Mouse (Mus musculus) heart, embryonic 14.5 days (tissue): ENCODE measurements around the gene Tmem179. TPM values are rescaled to one million over a fixed set of nuclear protein-coding genes. Genes with fewer than 3 reads are reported as not detected.

Experiments used
- ATAC-seq: fragments of 200-750 bp; cut with Nextera tagmentation; 2 replicates; pipeline ENCODE4 v1.8.0; 2017; ENCODE audit warnings: low read depth, moderate TSS enrichment; ENCODE audit not compliant: insufficient number of reproducible peaks, insufficient read depth, low FRiP score
- H3K27ac ChIP-seq, 2 experiments: fragments of 200-500 bp in 1 of 2; fragments of 300-500 bp in 1 of 2; sonication (generic) in 1 of 2; replicated peaks in 1 of 2; 2 replicates each; pipeline ENCODE4 v1.5.1; 2012 to 2014; ENCODE audit warnings: low read depth in 2 of 2, low read length in 2 of 2, control low read depth in 1 of 2, mild to moderate bottlenecking in 1 of 2, mixed read lengths in 1 of 2; ENCODE audit not compliant: control insufficient read depth in 1 of 2, insufficient read depth in 1 of 2
- H3K27me3 ChIP-seq: fragments of 300-500 bp; sonication (generic); 2 replicates; pipeline ENCODE4 v1.6.1; 2014; ENCODE audit warnings: mild to moderate bottlenecking, low read length, control low read depth; ENCODE audit not compliant: control insufficient read depth, insufficient read depth
- H3K36me3 ChIP-seq: fragments of 300-500 bp; sonication (generic); 2 replicates; pipeline ENCODE4 v1.6.1; 2014; ENCODE audit warnings: mild to moderate bottlenecking, control low read depth, low read length, mixed read lengths; ENCODE audit not compliant: control insufficient read depth, insufficient read depth
- H3K4me1 ChIP-seq, 2 experiments: fragments of 200-500 bp in 1 of 2; fragments of 300-500 bp in 1 of 2; sonication (generic) in 1 of 2; 2 replicates each; pipeline ENCODE4 v1.6.1; 2012 to 2014; ENCODE audit warnings: low read length in 2 of 2, control low read depth in 1 of 2, mixed read lengths in 1 of 2; ENCODE audit not compliant: control insufficient read depth in 2 of 2, insufficient read depth in 2 of 2
- H3K4me2 ChIP-seq: fragments of 300-500 bp; sonication (generic); 2 replicates; pipeline ENCODE4 v1.6.1; 2014; ENCODE audit warnings: mild to moderate bottlenecking, low read length
- H3K4me3 ChIP-seq, 2 experiments: fragments of 200-500 bp in 1 of 2; fragments of 300-500 bp in 1 of 2; sonication (generic) in 1 of 2; 2 replicates each; pipeline ENCODE4 v1.5.1; 2012 to 2014; ENCODE audit warnings: low read length in 2 of 2, mild to moderate bottlenecking in 2 of 2, control low read depth in 1 of 2, low read depth in 1 of 2, moderate library complexity in 1 of 2; ENCODE audit not compliant: control insufficient read depth in 1 of 2, insufficient read depth in 1 of 2
- H3K9ac ChIP-seq: fragments of 300-500 bp; sonication (generic); 2 replicates; pipeline ENCODE4 v1.6.1; 2014; ENCODE audit warnings: mild to moderate bottlenecking, low read length
- H3K9me3 ChIP-seq: fragments of 300-500 bp; sonication (generic); 2 replicates; pipeline ENCODE4 v1.6.1; 2016; ENCODE audit warnings: low read length, control low read depth; ENCODE audit not compliant: control insufficient read depth
- WGBS: fragments of 180-500 bp; shearing (Covaris S2); extraction: QIAGEN DNeasy Blood & Tissue Kit; methylation state at CpG from one replicate; pipeline ENCODE4 v1.1.7; 2014; 5-methylcytosine and 5-hydroxymethylcytosine counted together
- polyA plus RNA-seq: library from polyadenylated mRNA; unstranded; fragments of >200 nt; fragmentation: Nextera tagmentation; extraction: Ambion mirVana; gene quantifications from 2 replicates; pipeline ENCODE4 v1.2.1, GENCODE M21; 2014

Tmem179 gene
- polyA plus RNA-seq, 1 experiment from 2014 or later: 0.54 TPM

DNA sequence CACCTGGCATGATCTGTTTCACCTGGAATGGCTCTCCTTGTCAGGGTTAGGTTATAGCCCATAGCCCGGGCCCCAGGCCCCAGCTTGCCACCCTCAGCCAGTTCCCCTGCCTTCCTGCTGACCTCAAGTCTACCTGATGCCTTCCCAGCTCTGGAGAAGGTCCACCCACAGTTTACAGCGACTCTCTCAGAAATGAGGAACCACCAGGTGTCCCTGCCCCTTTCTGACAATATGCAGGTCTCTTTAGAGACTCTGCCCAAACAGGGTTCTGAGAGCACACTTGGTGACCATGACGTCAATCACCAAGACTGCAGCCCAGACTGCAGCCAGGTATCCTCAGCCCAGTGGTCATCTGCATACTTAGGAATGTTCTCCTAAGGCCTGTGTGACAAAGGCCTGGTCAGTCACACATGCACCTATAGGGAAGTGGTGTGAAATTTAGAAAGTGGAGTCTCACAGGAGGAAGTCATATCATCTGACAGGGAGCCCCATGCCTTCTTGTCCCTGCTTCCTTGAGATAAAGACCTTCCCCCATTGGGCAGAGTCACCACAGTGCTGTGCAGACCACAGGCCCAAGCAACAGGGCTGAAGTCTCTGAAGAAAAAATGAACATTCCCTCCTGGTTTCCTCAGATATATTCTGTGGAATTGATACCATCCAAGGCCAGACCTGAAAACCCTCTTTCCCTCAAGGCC is 52.6 kb downstream of the Tmem179 start:
- Histone ChIP-seq H3K27me3 (0 out of 2 replicates have a peak, but pooled peaks cover 6% of the 10 kb centered on the region), H3K36me3 (no peaks in the 10 kb centered on the region), H3K4me1 (no peaks in the 10 kb centered on the region), H3K4me2 (no peak overlapping the region), H3K4me3 (no peak overlapping the region), H3K9me3 (no peaks in the 10 kb centered on the region), H3K9ac (no peak overlapping the region), H3K27ac (no peak overlapping the region)
- 62% methylated on average over 3 of the region's 3 CpGs for WGBS
- ATAC-seq: no peak

DNA sequence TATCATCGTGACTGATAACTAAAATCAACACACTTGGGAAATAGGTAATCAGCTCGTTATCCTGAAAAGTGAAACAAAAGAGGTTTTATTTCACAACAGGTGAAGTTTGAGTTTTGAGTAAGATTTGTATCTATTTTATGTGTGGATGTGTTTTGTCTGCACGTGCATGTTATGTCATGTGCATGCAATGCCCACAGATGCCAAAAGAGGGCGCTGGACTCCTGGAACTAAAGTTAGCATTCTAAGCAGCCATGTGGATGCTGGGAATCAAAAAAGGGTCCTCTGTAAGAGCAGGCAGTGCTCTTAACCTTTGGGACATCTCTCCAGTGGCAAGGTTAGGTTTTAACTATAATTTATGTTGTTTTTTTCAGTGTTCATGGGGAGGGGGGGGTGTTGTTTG is 53.3 kb downstream of the Tmem179 start:
- H3K4me2 ChIP-seq: no peak overlapping the region
- 70% methylated on average over 4 of the region's 4 CpGs for WGBS
- no peak overlapping the region for H3K27ac ChIP-seq
- no peak for ATAC-seq
- no peaks in the 10 kb centered on the region for H3K9me3 ChIP-seq
- no peaks in the 10 kb centered on the region for H3K36me3 ChIP-seq
- no peak overlapping the region for H3K4me3 ChIP-seq
- no peak overlapping the region for H3K9ac ChIP-seq
- H3K27me3 ChIP-seq: 0 out of 2 replicates have a peak, but pooled peaks cover 6% of the 10 kb centered on the region
- no peaks in the 10 kb centered on the region for H3K4me1 ChIP-seq

DNA sequence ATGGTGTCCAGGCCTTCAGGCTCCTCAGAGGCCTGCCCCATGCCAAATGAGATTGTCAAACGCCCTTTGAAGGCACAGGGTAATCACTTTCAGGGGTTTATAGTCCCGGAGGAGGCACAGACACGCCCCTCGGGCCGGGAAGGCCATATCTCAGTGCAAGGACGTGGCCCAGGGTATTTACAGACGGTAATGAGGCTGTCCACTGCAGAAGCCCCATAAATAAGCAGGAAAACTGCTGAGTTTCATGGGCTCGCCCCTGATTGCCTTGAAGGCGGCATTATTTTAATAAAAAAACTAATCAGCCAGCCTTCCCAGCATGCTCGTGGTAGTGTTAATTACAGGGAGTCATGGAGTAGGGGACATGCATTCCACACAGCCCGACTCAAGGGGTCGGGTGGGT is 54.1 kb downstream of the Tmem179 start:
- no peaks in the 10 kb centered on the region for H3K9me3 ChIP-seq
- no peak overlapping the region for H3K9ac ChIP-seq
- H3K4me1 ChIP-seq: no peaks in the 10 kb centered on the region
- WGBS: 67% methylated on average over 12 of the region's 12 CpGs
- 0 out of 2 replicates have a peak, but pooled peaks cover 6% of the 10 kb centered on the region for H3K27me3 ChIP-seq
- no peak overlapping the region for H3K4me3 ChIP-seq
- H3K4me2 ChIP-seq: no peak overlapping the region
- H3K27ac ChIP-seq: no peak overlapping the region
- no peak for ATAC-seq
- no peaks in the 10 kb centered on the region for H3K36me3 ChIP-seq

- H3K36me3 ChIP-seq: no peaks in the 10 kb centered on the region
- no peak overlapping the region for H3K4me3 ChIP-seq
- WGBS: 44% methylated on average over 4 of the region's 4 CpGs
- no peaks in the 10 kb centered on the region for H3K9me3 ChIP-seq
- H3K27ac ChIP-seq: no peak overlapping the region
- 0 out of 2 replicates have a peak, but pooled peaks cover 3% of the 10 kb centered on the region for H3K27me3 ChIP-seq
- H3K4me2 ChIP-seq: no peak overlapping the region
- H3K9ac ChIP-seq: no peak overlapping the region
- no peaks in the 10 kb centered on the region for H3K4me1 ChIP-seq
- ATAC-seq: no peak
Observed at GRCm38 (mm10) chr12:112457839-112458238, 58.7 kb downstream of the Tmem179 start.

DNA sequence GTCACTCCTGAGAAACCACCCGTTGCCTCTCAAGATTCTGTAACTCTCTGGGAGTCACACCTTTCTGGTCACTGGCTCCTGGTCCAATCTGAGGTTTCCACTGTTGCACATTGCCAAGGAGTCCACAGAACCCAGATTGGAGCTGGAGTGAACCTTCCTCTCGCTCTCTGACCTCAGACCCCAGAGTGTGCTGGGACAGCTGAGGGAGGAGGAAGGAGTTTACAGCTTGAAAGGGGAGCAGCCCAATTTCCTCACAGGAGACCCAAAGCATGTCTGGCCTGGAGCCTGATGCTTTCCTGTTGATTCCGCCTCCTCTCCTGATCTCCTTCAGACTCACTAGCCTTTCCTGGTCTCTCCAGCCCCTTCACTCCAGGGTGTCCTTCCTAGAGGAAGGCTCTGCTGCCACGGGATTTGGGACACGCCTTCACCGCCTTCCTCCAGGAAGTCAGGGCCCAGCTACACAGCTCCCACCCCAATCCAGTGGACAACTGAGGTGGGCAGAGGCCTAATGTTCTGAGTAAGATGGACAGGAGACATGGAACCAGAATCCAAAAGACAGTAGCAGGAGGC is 60.3 kb downstream of the Tmem179 start:
- Histone ChIP-seq H3K4me3 (no peak overlapping the region), H3K9ac (no peak overlapping the region), H3K4me2 (no peak overlapping the region), H3K36me3 (no peaks in the 10 kb centered on the region), H3K27ac (no peak overlapping the region), H3K9me3 (no peaks in the 10 kb centered on the region), H3K27me3 (0 out of 2 replicates have a peak, but pooled peaks cover 3% of the 10 kb centered on the region), H3K4me1 (no peaks in the 10 kb centered on the region)
- WGBS: 54% methylated on average over 6 of the region's 6 CpGs
- ATAC-seq: no peak

- no peaks in the 10 kb centered on the region for H3K4me1 ChIP-seq
- H3K36me3 ChIP-seq: no peaks in the 10 kb centered on the region
- H3K27me3 ChIP-seq: no peaks in the 10 kb centered on the region
- WGBS: 87% methylated on average over 9 of the region's 9 CpGs
- no peak overlapping the region for H3K4me2 ChIP-seq
- H3K27ac ChIP-seq: no peak overlapping the region
- H3K9me3 ChIP-seq: peaks cover 8% of the 10 kb centered on the region
- no peak overlapping the region for H3K4me3 ChIP-seq
- no peak for ATAC-seq
- H3K9ac ChIP-seq: no peak overlapping the region
Observed at GRCm38 (mm10) chr12:112451826-112452225, 64.7 kb downstream of the Tmem179 start.

GRCm38 (mm10) chr12:112451381-112451780 is 65.2 kb downstream of the Tmem179 start:
- H3K4me2 ChIP-seq: no peak overlapping the region
- 81% methylated on average over 1 of the region's 1 CpGs for WGBS
- no peak overlapping the region for H3K9ac ChIP-seq
- H3K36me3 ChIP-seq: no peaks in the 10 kb centered on the region
- no peaks in the 10 kb centered on the region for H3K4me1 ChIP-seq
- no peak overlapping the region for H3K27ac ChIP-seq
- H3K9me3 ChIP-seq: peaks cover 12% of the 10 kb centered on the region
- no peak overlapping the region for H3K4me3 ChIP-seq
- no peaks in the 10 kb centered on the region for H3K27me3 ChIP-seq
- ATAC-seq: no peak
